Mouse (Mus musculus): ENCODE results near the gene Mrgprb1. TPM values are rescaled to one million over a fixed set of nuclear protein-coding genes. Genes with fewer than 3 reads are reported as not detected.
"Not testable (repeated sequence)": the region's sequence is repeated elsewhere in the genome, so short reads cannot be mapped to it uniquely, and the experiment has no call there.

The Mrgprb1 gene
- not detected in 2 replicates for polyA plus RNA-seq (2015; fragmentation: Nextera tagmentation; extraction: Ambion mirVana)

DNA sequence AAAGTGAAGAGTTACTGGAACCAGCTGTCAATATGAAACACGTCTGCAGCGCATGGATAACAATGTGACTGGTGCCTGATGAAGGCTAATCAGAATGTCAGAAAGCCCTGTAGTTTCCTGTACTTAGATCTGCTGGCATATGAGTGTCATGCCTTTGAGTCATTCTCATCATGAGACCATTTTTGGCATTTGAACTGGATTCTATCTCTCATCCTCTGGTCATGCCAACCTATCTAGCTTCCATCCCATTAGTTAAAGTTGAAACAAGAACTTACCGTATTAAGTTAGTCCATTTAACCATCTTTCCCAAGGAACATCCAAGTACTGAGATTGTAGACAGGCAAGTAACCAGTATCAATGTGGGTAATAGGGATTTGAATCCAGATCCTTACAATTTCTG is at the start of gene Mrgprb1:
TSS of gene Mrgprb1 (minus strand) at position 101 of the 400 bp plus-strand sequence.
- ATAC-seq (ENCODE audit: low FRiP score) = no peak
- no peak within 1 kb of the TSS for H3K27ac ChIP-seq
- no peaks in the 10 kb centered on the region for H3K4me1 ChIP-seq (replicated peaks)
- no peak within 1 kb of the TSS for H3K9ac ChIP-seq
- H3K9me3 ChIP-seq = peaks cover 22% of the 10 kb centered on the region
- H3K27me3 ChIP-seq = no peaks in the 10 kb centered on the region
- H3K4me3 ChIP-seq = no peak within 1 kb of the TSS
- WGBS = 86% methylated on average over 3 of the region's 3 CpGs
- H3K4me2 ChIP-seq = no peak within 1 kb of the TSS
- no peaks in the 10 kb centered on the region for H3K36me3 ChIP-seq

DNA sequence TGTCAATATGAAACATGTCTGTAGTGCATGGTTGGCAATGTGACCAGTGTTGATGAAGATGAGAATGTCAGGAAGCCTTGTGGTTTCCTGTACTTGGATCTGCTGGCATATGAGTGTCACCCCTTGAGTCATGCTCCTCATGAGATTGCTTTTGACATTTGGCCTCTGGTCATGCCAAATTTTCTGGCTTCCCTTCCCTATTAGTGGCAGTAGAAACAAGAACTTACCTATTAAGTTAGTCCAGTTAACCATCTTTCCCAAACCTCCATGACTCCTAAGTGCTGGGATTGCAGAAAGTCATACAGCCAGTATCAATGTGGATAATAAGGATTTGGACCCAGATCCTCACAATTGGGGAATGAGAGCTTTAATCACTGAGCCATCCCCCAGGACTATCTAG is 43.1 kb upstream of the Mrgprb1 start, which contains the start of gene Mrgprx2:
TSS of gene Mrgprx2 (minus strand) at position 101 of the 400 bp plus-strand sequence.
- no peak for ATAC-seq (ENCODE audit: low FRiP score)
- Histone ChIP-seq H3K27me3 (no peaks in the 10 kb centered on the region), H3K4me3 (no peak within 1 kb of the TSS), H3K9ac (no peak within 1 kb of the TSS), H3K4me1 (replicated peaks) (no peaks in the 10 kb centered on the region), H3K27ac (no peak within 1 kb of the TSS), H3K4me2 (no peak within 1 kb of the TSS), H3K9me3 (peaks cover 26% of the 10 kb centered on the region), H3K36me3 (no peaks in the 10 kb centered on the region)

DNA sequence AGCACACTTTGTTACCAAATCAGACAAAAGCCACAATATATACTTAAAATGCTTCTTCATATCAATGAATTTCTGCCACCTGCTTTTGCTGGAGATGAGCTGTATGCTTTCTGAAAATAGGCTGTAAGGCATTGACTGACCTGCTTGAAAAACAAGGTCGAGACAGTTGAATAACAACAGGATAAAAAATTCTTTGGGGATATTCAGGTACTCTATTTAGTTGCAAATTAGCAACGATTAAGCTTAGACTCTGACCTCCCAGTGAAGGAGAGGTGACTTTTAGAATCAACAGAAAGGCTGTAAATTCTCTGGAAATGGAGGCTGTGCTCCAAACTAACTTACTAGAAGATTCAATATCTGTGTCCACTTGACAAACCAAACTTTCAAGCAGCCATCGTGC is 19.6 kb downstream of the Mrgprb1 start:
- H3K27ac ChIP-seq = no peak overlapping the region
- WGBS = 48% methylated on average over 3 of the region's 3 CpGs
- no peaks in the 10 kb centered on the region for H3K4me1 ChIP-seq (replicated peaks)
- H3K9me3 ChIP-seq = peaks cover 32% of the 10 kb centered on the region
- H3K36me3 ChIP-seq = no peaks in the 10 kb centered on the region
- H3K27me3 ChIP-seq = no peaks in the 10 kb centered on the region
- no peak for ATAC-seq (ENCODE audit: low FRiP score)
- no peak overlapping the region for H3K9ac ChIP-seq
- no peak overlapping the region for H3K4me3 ChIP-seq
- no peak overlapping the region for H3K4me2 ChIP-seq

DNA sequence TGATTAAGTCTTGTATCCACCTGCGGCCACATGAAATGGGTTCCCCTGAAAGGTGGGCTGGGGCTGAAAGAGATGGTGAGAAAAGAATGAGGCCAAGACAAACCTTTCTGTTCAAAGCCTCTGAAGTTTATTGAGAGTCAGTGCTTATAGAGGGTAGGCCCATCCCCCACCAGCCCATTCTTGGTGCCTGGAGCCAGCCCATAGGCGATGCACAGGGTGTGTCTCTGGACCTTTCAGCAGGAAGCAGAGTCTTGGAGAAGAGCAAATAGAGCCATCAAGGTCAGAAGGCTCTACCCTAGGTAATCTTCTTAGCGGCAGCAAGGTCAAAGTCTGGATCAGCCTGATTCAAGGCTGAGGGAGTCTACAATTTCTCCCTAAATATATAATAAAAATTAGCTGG is 20.2 kb downstream of the Mrgprb1 start:
- H3K9ac ChIP-seq; H3K4me1 ChIP-seq (replicated peaks); H3K36me3 ChIP-seq; H3K4me2 ChIP-seq; H3K27ac ChIP-seq; H3K27me3 ChIP-seq; H3K4me3 ChIP-seq; ATAC-seq (ENCODE audit: low FRiP score): not testable (repeated sequence)
- 83% methylated on average over 3 of the region's 3 CpGs for WGBS
- H3K9me3 ChIP-seq = peaks cover 33% of the 10 kb centered on the region

Other genes with a start within 250 kb of the Mrgprb1 start
- gene Mrgprb8, start 67.8 kb downstream of the Mrgprb1 start, polyA plus RNA-seq (2015; fragmentation: Nextera tagmentation; extraction: Ambion mirVana) = not detected in 2 replicates
- gene Mrgprx2, start 43.0 kb upstream of the Mrgprb1 start, polyA plus RNA-seq (2015; fragmentation: Nextera tagmentation; extraction: Ambion mirVana) = not detected in 2 replicates
- gene Mrgprb2, start 101.7 kb upstream of the Mrgprb1 start, polyA plus RNA-seq (2015; fragmentation: Nextera tagmentation; extraction: Ambion mirVana) = not detected in 2 replicates
- gene Mrgprb3, start 187.5 kb upstream of the Mrgprb1 start, polyA plus RNA-seq (2015; fragmentation: Nextera tagmentation; extraction: Ambion mirVana) = not detected in 2 replicates